In the genomic region with DNA sequence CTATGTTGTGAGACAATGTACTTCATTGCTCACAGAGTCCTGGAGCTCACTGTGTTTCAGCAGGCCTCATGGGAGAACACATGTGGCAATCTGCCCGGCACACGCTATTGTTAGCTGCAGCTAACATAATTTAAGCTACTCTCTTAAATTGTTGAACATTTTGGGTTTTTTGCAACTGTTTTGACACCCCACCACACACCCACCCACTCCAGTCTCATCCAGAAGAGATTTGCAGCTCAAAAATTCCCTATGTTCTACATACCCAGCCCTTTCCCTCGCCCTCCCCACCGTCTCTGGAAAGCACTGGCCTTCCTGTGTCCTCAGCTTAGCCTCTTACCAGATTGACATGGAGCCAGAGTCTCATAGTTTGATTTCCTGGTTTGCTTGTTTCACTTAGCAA, we compare ENCODE assay signal across 9 mouse cellular contexts. TPM values are rescaled to one million over a fixed set of nuclear protein-coding genes. Genes with fewer than 3 reads are reported as not detected.
DNase-seq lines count a peak whose midpoint lies in the region; ATAC-seq lines count a peak whose summit lies in the region.
"Had no signal": no experiment of that assay in that cellular context is flagged by ENCODE, and none has a peak within 500 bp of the region (broad histone marks: within the 10 kb centered on the region; RNA-seq: fewer than 3 reads in every experiment).

No protein-coding gene starts in this region.

- DNase-seq in heart, adult 11 months: peak; percentile 97
- peak; percentile 71 for DNase-seq in gastrocnemius, adult 18-20 months (ENCODE audit: low spot score)
- peak; percentile 80 for DNase-seq in kidney, postnatal 10 days
- DNase-seq in lung, postnatal 36 days: peak; percentile 72
- no peak for DNase-seq in cerebellum, adult 8-10 months
- no peak for DNase-seq in midbrain, embryonic 14.5 days

- H3K4me2 ChIP-seq in heart, embryonic 11.5 days: no peak overlapping the region
- H3K4me2 ChIP-seq in midbrain, embryonic 14.5 days (ENCODE audit: low read length): no peak overlapping the region

- no peak overlapping the region for H3K9ac ChIP-seq in heart, embryonic 11.5 days (ENCODE audit: low read depth, low read length)
- no peak overlapping the region for H3K9ac ChIP-seq in midbrain, embryonic 14.5 days (replicated peaks; ENCODE audit: low read length)

- H3K27ac ChIP-seq in heart, embryonic 11.5 days (ENCODE audit: low read depth, low read length): no peak overlapping the region
- H3K27ac ChIP-seq in midbrain, embryonic 14.5 days (replicated peaks; ENCODE audit: low read depth, low read length): no peak overlapping the region

- H3K36me3 ChIP-seq in heart, embryonic 11.5 days (ENCODE audit: control insufficient read depth, insufficient read depth, low read length): no peaks in the 10 kb centered on the region
- no peaks in the 10 kb centered on the region for H3K36me3 ChIP-seq in midbrain, embryonic 14.5 days (ENCODE audit: control insufficient read depth, insufficient read depth, low read length)

- H3K4me3 ChIP-seq in heart, embryonic 11.5 days (ENCODE audit: low read depth, low read length): no peak overlapping the region
- no peak overlapping the region for H3K4me3 ChIP-seq in midbrain, embryonic 14.5 days (replicated peaks; ENCODE audit: low read depth, low read length)
- H3K4me3 ChIP-seq: megakaryocyte, embryonic 14.5 days had no signal

- no peaks in the 10 kb centered on the region for H3K27me3 ChIP-seq in heart, embryonic 11.5 days (ENCODE audit: control insufficient read depth, insufficient read depth, low read length)
- no peaks in the 10 kb centered on the region for H3K27me3 ChIP-seq in midbrain, embryonic 14.5 days (ENCODE audit: control insufficient read depth, insufficient read depth, low read length)

- no peaks in the 10 kb centered on the region for H3K9me3 ChIP-seq in heart, embryonic 11.5 days (replicated peaks; ENCODE audit: control insufficient read depth, low read length)
- H3K9me3 ChIP-seq in midbrain, embryonic 14.5 days (ENCODE audit: control insufficient read depth, low read length): no peaks in the 10 kb centered on the region
- H3K9me3 ChIP-seq: megakaryocyte, embryonic 14.5 days had no signal

- no peak for ATAC-seq in heart, embryonic 11.5 days (replicated peaks; ENCODE audit: insufficient number of reproducible peaks, low FRiP score, low TSS enrichment)
- ATAC-seq in cerebellum, adult (ENCODE audit: insufficient number of reproducible peaks, low FRiP score, low TSS enrichment): no peak
- no peak for ATAC-seq in midbrain, embryonic 14.5 days (ENCODE audit: low FRiP score, low TSS enrichment)

- 92% methylated on average over 4 of the region's 4 CpGs for WGBS in heart, embryonic 11.5 days (ENCODE audit: insufficient replicate concordance)
- WGBS in midbrain, embryonic 14.5 days: 93% methylated on average over 4 of the region's 4 CpGs

- H3K4me1 ChIP-seq in heart, embryonic 11.5 days (ENCODE audit: control insufficient read depth, insufficient read depth, low read length): no peaks in the 10 kb centered on the region
- H3K4me1 ChIP-seq in midbrain, embryonic 14.5 days (ENCODE audit: control insufficient read depth, insufficient read depth, low read length): no peaks in the 10 kb centered on the region

RNA-seq across cellular contexts. Expression of a gene that starts 17.7 kb away (rescaled TPM):
- polyA plus RNA-seq in heart, embryonic 11.5 days (2014; fragmentation: Nextera tagmentation; extraction: Ambion mirVana): 65.6 and 70.3 TPM in 2 replicates
- 10 to 100 TPM; 14.2 to 17.1 TPM for total RNA-seq in gastrocnemius, adult 18-20 months (2021)
- polyA plus RNA-seq in midbrain, embryonic 14.5 days (2014; fragmentation: Nextera tagmentation; extraction: Ambion mirVana): 147 and 201 TPM in 2 replicates

RNA-seq across cellular contexts. Expression of a gene that starts 55.5 kb away (rescaled TPM):
- 16.5 and 19.1 TPM in 2 replicates for polyA plus RNA-seq in heart, embryonic 11.5 days (2014; fragmentation: Nextera tagmentation; extraction: Ambion mirVana)
- total RNA-seq in gastrocnemius, adult 18-20 months (2021): 10 to 100 TPM; 18.6 to 19.1 TPM
- polyA plus RNA-seq in midbrain, embryonic 14.5 days (2014; fragmentation: Nextera tagmentation; extraction: Ambion mirVana): 14.4 and 15.6 TPM in 2 replicates

Comparison
In these comparisons a context has a peak if more than half of its experiments do, and no peak if none do; other contexts are left out.
1. DNase-seq: peak in heart, adult 11 months (single experiment), gastrocnemius, adult 18-20 months (single experiment), kidney, postnatal 10 days (single experiment) and lung, postnatal 36 days (single experiment); none in cerebellum, adult 8-10 months (single experiment) and midbrain, embryonic 14.5 days (single experiment).